Mouse (Mus musculus) ES-Bruce4 (cell line): ENCODE data around the gene Afg1l.

Experiments used
- CTCF ChIP-seq: IDR thresholded peaks from one replicate; pipeline ENCODE4 v1.8.1; 2011; ENCODE audit warnings: low read depth, low read length
- EP300 ChIP-seq: IDR thresholded peaks from 2 replicates; pipeline ENCODE4 v1.6.1; 2011; ENCODE audit warnings: low read depth, low read length; ENCODE audit not compliant: insufficient read depth

DNA sequence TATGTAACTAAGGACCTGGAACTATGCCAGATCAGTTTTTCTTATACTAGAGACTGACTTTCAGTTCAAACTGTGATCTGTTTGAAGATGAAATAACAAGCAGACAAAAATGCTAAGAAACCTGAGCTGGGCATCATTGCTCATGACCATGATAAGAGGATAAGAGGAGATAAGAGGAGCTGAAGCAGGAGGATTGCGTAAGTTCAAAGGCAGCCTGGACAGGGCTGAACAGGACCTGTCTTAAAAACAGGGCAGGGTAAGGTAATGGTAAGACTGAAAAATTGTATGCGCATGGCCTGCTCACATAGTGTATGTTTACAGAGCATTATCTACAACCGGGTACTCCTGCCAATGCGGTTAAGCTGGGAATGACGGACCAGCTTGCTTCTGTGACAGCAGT is 130.4 kb downstream of the Afg1l start:
- no peak for TF ChIP-seq CTCF
- no peak for TF ChIP-seq EP300
